Mouse (Mus musculus): ENCODE data around the gene Cnot1. TPM values are rescaled to one million over a fixed set of nuclear protein-coding genes. Genes with fewer than 3 reads are reported as not detected.

Gene Cnot1
- total RNA-seq, 2 experiments from 2014 or later: 119 to 147 TPM

- no peak for DNase-seq (ENCODE audit: low spot score in 2 of 2)
Measured at GRCm38 (mm10) chr8:95696661-95697060, 110.6 kb downstream of the Cnot1 start.

- DNase-seq (ENCODE audit: low spot score in 2 of 2): no peak
Measured at GRCm38 (mm10) chr8:95694631-95695030, 112.6 kb downstream of the Cnot1 start.

GRCm38 (mm10) chr8:95690929-95691541 is 116.2 kb downstream of the Cnot1 start:
- DNase-seq (ENCODE audit: low spot score in 2 of 2): no peak

DNA sequence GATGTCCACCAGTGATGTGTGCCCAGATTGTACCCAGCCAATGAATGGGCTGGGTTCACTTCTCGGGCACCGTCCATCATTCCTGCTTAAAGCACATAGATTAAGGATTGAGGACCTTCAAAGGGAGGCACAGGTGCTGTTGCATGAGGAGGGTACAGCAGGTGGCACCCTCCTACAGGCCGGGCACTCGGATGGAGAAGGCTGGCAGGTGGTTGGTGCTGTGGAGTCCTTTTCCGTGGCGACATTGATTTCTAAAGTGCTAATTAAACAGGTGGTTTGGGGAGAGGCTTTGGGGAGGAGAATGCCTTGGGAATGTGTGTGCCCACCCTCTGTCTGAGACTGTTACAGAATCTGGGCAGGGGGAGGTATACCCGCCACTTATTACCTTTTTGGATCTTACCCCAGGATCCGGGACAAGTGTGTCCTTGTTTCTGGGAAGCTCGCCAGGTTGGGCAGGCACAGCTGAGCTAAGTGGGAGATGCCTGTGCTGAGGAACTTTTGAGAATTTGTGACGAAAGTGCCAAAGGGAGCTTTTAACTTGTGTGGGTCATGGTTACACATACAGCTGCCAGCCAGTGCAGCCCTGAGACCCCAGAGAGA is 119.1 kb downstream of the Cnot1 start:
- DNase-seq (ENCODE audit: low spot score in 2 of 2): peak in 1 of 2 experiments; percentile 23

- peak; percentile 18 to 35 for DNase-seq (ENCODE audit: low spot score in 2 of 2)
Measured at GRCm38 (mm10) chr8:95678024-95678611, 129.1 kb downstream of the Cnot1 start.

DNA sequence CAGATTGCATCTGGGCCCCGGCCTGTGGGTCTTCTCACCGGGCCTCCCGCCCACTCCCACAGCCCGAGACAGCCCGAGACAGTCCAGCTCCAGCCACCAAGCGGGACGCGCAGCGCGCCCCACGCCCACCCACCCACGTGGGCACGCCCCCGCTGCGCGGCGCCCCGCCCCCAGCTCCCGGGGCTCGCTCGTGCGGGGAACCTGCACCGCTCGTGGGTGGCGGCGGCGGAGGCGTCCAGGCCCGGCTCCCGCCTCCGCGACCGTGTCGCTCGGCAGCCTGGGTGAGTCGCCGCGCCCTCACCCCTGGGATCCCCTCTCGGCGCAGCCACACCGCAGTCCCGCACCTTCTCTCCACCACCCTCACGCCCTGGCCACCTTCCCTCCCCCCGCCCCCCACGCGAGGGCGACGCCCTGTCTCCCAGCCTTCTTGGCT is 129.7 kb downstream of the Cnot1 start:
- DNase-seq (ENCODE audit: low spot score in 2 of 2): peak; percentile 16 to 29

DNA sequence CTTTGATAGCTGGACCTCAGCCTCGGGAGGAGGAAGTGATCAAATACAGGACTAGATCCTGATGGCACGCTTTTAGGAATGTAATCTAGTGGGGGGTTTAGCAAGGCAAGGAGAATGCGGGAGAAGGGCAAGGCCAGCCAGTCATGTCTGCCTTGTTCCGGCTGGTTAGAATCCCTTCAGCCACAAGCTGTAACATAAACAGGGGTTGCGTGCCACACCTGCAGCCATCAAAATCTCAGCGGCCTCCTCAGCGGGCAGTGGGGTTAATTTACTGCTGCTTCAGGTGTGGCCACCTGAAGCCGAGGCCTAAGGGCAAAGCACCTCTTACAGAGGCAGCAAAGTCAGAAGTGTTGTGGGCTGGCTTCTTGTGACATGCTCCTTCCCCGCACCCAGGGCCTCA is 130.6 kb downstream of the Cnot1 start, which contains the start of gene Ndrg4:
Gene Ndrg4, plus strand, starts transcription at position 350 of the 400 bp plus-strand sequence.
- no peak for DNase-seq (ENCODE audit: low spot score in 2 of 2)

- DNase-seq (ENCODE audit: low spot score in 2 of 2): peak; percentile 36 to 55
Measured at GRCm38 (mm10) chr8:95672811-95673210, 134.5 kb downstream of the Cnot1 start.

GRCm38 (mm10) chr8:95671861-95672260 is 135.4 kb downstream of the Cnot1 start:
- DNase-seq (ENCODE audit: low spot score in 2 of 2): no peak

- DNase-seq (ENCODE audit: low spot score in 2 of 2): no peak
Measured at GRCm38 (mm10) chr8:95669967-95670366, 137.3 kb downstream of the Cnot1 start.

Small RNA genes within 50 kb of the gene (microRNA-seq; reads per million reads assigned to microRNA genes)
- gene Mir7073 (ENCODE audit: borderline number of aligned reads in 2 of 2): 1.2 to 1.4 reads per million in 2 experiments

Other genes with a start within 250 kb of the Cnot1 start
- gene Prss54, start 231.1 kb downstream of the Cnot1 start, total RNA-seq (2021): not detected
- gene Gins3, start 174.0 kb downstream of the Cnot1 start, total RNA-seq (2021): 1 to 10 TPM; 1.6 to 1.7 TPM
- 10 to 100 TPM; 28.2 to 28.7 TPM for gene Ndrg4, start 130.5 kb downstream of the Cnot1 start, total RNA-seq (2021)
- 10 to 100 TPM; 29.0 to 38.2 TPM for gene Setd6, start 91.6 kb downstream of the Cnot1 start, total RNA-seq (2021)
- gene Sap18b, start 17.9 kb upstream of the Cnot1 start, total RNA-seq (2021): 100 to 1,000 TPM; 163 to 197 TPM
- gene Slc38a7, start 46.1 kb upstream of the Cnot1 start, total RNA-seq (2021): 10 to 100 TPM; 13.3 to 20.4 TPM
- gene Got2, start 81.1 kb upstream of the Cnot1 start, total RNA-seq (2021): 100 to 1,000 TPM; 103 to 127 TPM

Data from adrenal gland, adult 18-20 months (tissue).